Mouse (Mus musculus) intestine, embryonic 16.5 days (tissue): ENCODE measurements around the gene Zfhx3. TPM values are rescaled to one million over a fixed set of nuclear protein-coding genes. Genes with fewer than 3 reads are reported as not detected.

ENCODE experiments used
- ATAC-seq: fragments of 200-750 bp; cut with Nextera tagmentation; 2 replicates; pipeline ENCODE4 v1.8.0; 2017; ENCODE audit warnings: moderate TSS enrichment, moderate library complexity
- H3K27ac ChIP-seq: fragments of 300-500 bp; sonication (generic); 2 replicates; pipeline ENCODE4 v1.5.1; 2014; ENCODE audit warnings: mild to moderate bottlenecking, low read length
- H3K27me3 ChIP-seq: fragments of 300-500 bp; sonication (generic); replicated peaks from 2 replicates; pipeline ENCODE4 v1.6.1; 2014; ENCODE audit warnings: low read length, control low read depth, mixed read lengths; ENCODE audit not compliant: control insufficient read depth, insufficient read depth
- H3K36me3 ChIP-seq: fragments of 300-500 bp; sonication (generic); 2 replicates; pipeline ENCODE4 v1.6.1; 2014; ENCODE audit warnings: low read length, control low read depth; ENCODE audit not compliant: control insufficient read depth, insufficient read depth
- H3K4me1 ChIP-seq: fragments of 300-500 bp; sonication (generic); 2 replicates; pipeline ENCODE4 v1.6.1; 2014; ENCODE audit warnings: low read length, control low read depth, mixed read lengths; ENCODE audit not compliant: control insufficient read depth, insufficient read depth
- H3K4me2 ChIP-seq: fragments of 300-500 bp; sonication (generic); 2 replicates; pipeline ENCODE4 v1.6.1; 2014; ENCODE audit warnings: low read depth, low read length, control low read depth
- H3K4me3 ChIP-seq: fragments of 300-500 bp; sonication (generic); 2 replicates; pipeline ENCODE4 v1.5.1; 2014; ENCODE audit warnings: mild to moderate bottlenecking, low read length
- H3K9ac ChIP-seq: fragments of 300-500 bp; sonication (generic); 2 replicates; pipeline ENCODE4 v1.6.1; 2014; ENCODE audit warnings: low read depth, low read length
- H3K9me3 ChIP-seq: fragments of 300-500 bp; sonication (generic); 2 replicates; pipeline ENCODE4 v1.6.1; 2016; ENCODE audit warnings: low read length, control low read depth; ENCODE audit not compliant: control insufficient read depth
- WGBS: fragments of 180-500 bp; shearing (Covaris S2); extraction: QIAGEN DNeasy Blood & Tissue Kit; methylation state at CpG from one replicate; pipeline ENCODE4 v1.1.7; 2014; 5-methylcytosine and 5-hydroxymethylcytosine counted together
- polyA plus RNA-seq: library from polyadenylated mRNA; unstranded; fragments of >200 nt; fragmentation: Nextera tagmentation; extraction: Ambion mirVana; gene quantifications from 2 replicates; pipeline ENCODE4 v1.2.1, GENCODE M21; 2015

Zfhx3 gene
- polyA plus RNA-seq, 1 experiment from 2014 or later = 6.1 TPM

GRCm38 (mm10) chr8:108738179-108738578 is 795.7 kb downstream of the Zfhx3 start:
- 83% methylated on average over 10 of the region's 10 CpGs for WGBS
- no peak overlapping the region for H3K4me3 ChIP-seq
- H3K9me3 ChIP-seq = no peaks in the 10 kb centered on the region
- H3K4me1 ChIP-seq = peaks cover 51% of the 10 kb centered on the region
- no peak overlapping the region for H3K27ac ChIP-seq
- H3K36me3 ChIP-seq = no peaks in the 10 kb centered on the region
- no peaks in the 10 kb centered on the region for H3K27me3 ChIP-seq
- H3K4me2 ChIP-seq = no peak overlapping the region
- no peak for ATAC-seq
- no peak overlapping the region for H3K9ac ChIP-seq

DNA sequence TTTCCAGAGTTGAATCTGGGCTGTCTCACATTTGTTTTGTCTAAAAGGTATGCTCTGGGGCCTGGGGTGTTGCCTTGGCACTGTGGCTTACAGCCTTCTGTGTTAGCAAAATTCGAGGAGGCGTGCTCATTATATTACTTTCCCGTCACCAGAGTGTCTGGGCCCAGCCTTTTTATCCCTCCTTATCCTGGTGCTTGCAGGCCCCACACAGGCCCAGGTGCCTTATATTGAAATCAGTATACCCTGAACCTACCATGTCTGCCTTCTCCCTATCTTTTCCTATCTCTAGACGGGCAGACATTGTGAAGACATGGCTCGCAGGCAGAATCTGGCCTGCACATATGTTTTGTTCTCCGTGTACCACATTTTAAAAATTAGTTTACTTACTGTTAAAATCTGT is 797.1 kb downstream of the Zfhx3 start:
- 79% methylated on average over 6 of the region's 6 CpGs for WGBS
- no peak for ATAC-seq

DNA sequence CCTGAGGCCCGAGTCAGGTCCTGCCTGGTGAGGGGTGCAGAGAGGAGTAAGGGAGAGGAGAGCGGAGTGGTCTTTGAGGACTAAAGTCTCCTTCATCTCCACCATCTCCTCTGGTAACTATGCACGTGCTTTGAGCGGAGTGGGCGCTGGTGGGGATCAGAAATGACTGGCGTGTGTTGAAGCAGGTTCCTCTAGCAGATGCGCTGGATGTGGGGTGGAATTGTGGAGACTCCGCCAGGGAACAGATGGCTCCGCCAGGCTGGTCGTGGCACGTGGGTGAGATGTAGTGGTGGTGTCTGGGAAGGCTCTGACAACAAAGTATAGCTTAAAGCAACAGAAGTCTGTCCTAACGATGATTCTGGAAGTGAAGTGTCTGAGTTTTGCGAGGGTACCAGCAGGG is 798.0 kb downstream of the Zfhx3 start:
- H3K36me3 ChIP-seq = no peaks in the 10 kb centered on the region
- no peak overlapping the region for H3K4me2 ChIP-seq
- H3K9me3 ChIP-seq = no peaks in the 10 kb centered on the region
- H3K4me1 ChIP-seq = peaks cover 47% of the 10 kb centered on the region
- ATAC-seq = no peak
- no peaks in the 10 kb centered on the region for H3K27me3 ChIP-seq
- 87% methylated on average over 13 of the region's 13 CpGs for WGBS
- H3K27ac ChIP-seq = no peak overlapping the region
- H3K4me3 ChIP-seq = no peak overlapping the region
- no peak overlapping the region for H3K9ac ChIP-seq

More for the DNA sequence above, 797.1 kb downstream of the Zfhx3 start:
- Histone ChIP-seq H3K4me2 (no peak overlapping the region), H3K9ac (no peak overlapping the region), H3K27ac (no peak overlapping the region), H3K27me3 (no peaks in the 10 kb centered on the region), H3K9me3 (no peaks in the 10 kb centered on the region), H3K36me3 (no peaks in the 10 kb centered on the region), H3K4me1 (peaks cover 50% of the 10 kb centered on the region), H3K4me3 (no peak overlapping the region)

DNA sequence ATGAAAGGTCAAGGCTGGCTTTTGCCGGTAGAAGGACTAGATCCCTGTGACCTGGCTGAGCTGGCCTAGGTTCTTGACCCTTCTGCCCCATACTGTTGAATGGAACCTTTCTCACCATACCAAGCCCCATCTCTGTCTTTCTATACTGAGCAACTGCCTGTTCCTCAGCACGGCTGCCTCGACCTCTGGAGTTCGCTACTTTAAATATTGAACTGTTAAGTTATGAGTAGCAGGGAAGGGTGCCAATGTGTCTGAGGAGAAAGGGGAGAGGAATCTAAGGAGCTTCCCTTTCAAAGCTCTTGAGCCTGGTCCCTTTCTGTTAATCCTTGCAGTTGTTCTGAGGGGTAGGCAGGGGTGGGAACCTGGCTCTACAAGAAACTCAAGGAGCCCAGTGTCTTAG is 799.2 kb downstream of the Zfhx3 start:
- Histone ChIP-seq H3K4me1 (peaks cover 45% of the 10 kb centered on the region), H3K9me3 (no peaks in the 10 kb centered on the region), H3K36me3 (no peaks in the 10 kb centered on the region), H3K4me2 (no peak overlapping the region), H3K9ac (no peak overlapping the region), H3K4me3 (no peak overlapping the region), H3K27ac (no peak overlapping the region), H3K27me3 (no peaks in the 10 kb centered on the region)
- WGBS = 67% methylated on average over 4 of the region's 4 CpGs
- no peak for ATAC-seq

DNA sequence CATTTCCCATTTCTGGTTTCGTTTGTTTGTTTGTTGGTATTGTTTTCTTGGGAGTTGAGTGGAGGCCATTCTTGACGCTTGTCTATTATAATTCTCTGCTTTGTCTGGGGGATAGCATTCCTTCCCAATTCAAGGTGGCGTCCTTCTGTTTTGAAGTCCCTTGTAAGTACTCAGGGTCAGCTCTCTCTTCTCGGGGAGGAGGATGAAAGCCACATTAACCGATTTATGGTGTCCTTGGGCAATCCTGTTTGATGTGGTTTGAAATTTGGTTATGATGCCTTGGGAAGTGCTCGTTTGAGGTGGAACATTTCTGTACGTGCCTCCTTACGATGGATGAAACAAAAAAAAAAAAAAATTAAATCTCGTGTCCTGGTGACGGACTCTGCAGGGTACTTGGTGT is 800.0 kb downstream of the Zfhx3 start:
- no peak overlapping the region for H3K4me2 ChIP-seq
- H3K9me3 ChIP-seq = no peaks in the 10 kb centered on the region
- H3K4me3 ChIP-seq = no peak overlapping the region
- no peaks in the 10 kb centered on the region for H3K36me3 ChIP-seq
- no peak for ATAC-seq
- no peak overlapping the region for H3K9ac ChIP-seq
- peaks cover 41% of the 10 kb centered on the region for H3K4me1 ChIP-seq
- no peak overlapping the region for H3K27ac ChIP-seq
- H3K27me3 ChIP-seq = no peaks in the 10 kb centered on the region
- 82% methylated on average over 10 of the region's 10 CpGs for WGBS

DNA sequence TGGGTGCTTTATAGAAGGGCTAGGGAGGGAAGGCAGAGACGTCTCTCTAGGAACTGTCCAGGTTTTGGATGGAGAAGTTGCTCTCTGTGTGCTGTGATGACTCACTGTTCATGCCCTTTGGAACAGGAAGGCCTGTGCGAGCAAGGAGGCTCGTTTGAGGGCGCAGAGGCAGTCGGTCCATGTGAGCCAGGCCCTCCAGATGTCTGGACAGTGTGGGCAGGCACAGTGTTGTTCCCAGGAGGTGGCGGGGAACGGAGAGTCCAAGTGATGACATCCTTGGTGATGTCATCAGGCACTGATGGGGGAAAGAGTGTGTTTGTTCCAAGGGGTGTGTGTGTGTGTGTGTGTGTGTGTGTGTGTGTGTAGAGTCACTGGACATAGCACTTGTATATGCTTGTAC is 800.8 kb downstream of the Zfhx3 start:
- Histone ChIP-seq H3K27me3 (no peaks in the 10 kb centered on the region), H3K4me3 (no peak overlapping the region), H3K4me1 (peaks cover 44% of the 10 kb centered on the region), H3K36me3 (no peaks in the 10 kb centered on the region), H3K9me3 (no peaks in the 10 kb centered on the region), H3K9ac (no peak overlapping the region), H3K27ac (no peak overlapping the region), H3K4me2 (no peak overlapping the region)
- 45% methylated on average over 7 of the region's 7 CpGs for WGBS
- ATAC-seq = peak; percentile 89

DNA sequence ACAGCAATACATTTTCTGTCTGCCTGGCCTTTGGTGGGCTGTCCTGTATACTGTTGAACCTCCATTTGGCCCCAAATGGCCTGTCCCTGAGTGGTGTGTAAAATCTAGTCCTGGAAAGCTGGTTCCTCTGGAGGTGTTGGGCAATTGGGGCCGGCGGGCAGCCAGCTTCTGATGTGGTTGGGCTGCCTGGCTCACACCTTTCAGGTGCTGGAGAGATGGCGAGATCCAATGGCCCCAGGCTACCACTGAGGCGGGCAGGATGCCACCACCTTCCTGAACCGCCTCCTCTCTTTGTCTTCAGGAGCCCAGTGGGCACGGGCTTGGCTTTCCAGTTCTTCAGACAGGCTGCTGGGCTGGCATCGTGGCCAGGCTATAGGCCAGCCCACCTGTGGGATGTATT is 803.1 kb downstream of the Zfhx3 start:
- Histone ChIP-seq H3K27me3 (no peaks in the 10 kb centered on the region), H3K27ac (no peak overlapping the region), H3K36me3 (no peaks in the 10 kb centered on the region), H3K9me3 (no peaks in the 10 kb centered on the region), H3K4me1 (peaks cover 58% of the 10 kb centered on the region), H3K9ac (no peak overlapping the region), H3K4me2 (no peak overlapping the region), H3K4me3 (no peak overlapping the region)
- no peak for ATAC-seq
- WGBS = 89% methylated on average over 7 of the region's 7 CpGs

DNA sequence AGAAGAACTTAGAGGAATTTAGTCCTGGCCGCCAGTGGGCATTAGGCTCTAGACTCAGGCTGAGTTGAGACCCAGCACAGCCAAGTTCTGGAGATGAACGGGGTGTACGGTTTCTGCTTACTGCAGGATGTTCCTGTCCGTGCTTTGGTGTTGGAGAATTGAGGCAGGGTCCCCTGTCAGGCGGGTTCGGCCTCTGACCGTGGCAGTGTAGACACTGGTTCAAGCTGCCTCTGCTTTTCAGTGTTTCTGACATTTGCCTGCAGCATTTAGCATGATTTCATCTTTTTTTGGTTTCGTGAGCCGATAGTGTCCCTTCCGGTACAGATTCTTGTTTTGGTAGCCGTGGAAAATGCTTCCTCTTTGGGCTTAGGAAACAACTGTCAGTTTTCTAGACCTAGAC is 805.7 kb downstream of the Zfhx3 start:
- WGBS = 57% methylated on average over 11 of the region's 11 CpGs
- H3K4me1 ChIP-seq = peaks cover 50% of the 10 kb centered on the region
- H3K27me3 ChIP-seq = no peaks in the 10 kb centered on the region
- H3K9me3 ChIP-seq = no peaks in the 10 kb centered on the region
- no peak overlapping the region for H3K4me3 ChIP-seq
- H3K4me2 ChIP-seq = no peak overlapping the region
- H3K36me3 ChIP-seq = no peaks in the 10 kb centered on the region
- no peak for ATAC-seq
- no peak overlapping the region for H3K27ac ChIP-seq
- H3K9ac ChIP-seq = no peak overlapping the region

DNA sequence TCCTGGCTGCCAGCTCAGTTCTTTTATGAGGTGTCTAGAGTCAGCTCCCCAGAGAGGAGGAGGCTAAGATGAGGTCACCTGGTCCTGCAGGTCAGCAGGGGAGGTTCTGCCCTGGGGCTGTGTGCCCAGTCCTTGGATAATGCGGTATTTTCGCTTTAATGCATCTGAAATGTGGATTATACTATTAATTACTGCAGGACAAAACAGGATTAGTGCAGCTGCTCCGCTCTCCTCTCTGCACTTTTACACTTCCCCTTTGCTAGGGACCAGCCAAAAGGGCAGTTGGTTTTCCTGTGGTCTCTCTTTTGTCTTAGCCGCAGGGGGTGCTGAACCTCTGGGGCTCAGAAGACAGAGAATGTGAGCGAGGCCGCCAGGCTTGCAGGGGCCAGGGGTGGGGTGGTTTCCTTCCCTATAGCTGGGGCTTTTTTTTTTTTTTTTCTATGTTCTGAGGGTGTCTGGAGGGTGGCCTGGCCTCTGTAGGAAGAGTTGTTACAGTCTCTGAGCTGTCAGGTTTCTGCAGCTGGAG is 806.5 kb downstream of the Zfhx3 start:
- H3K9me3 ChIP-seq = no peaks in the 10 kb centered on the region
- H3K36me3 ChIP-seq = no peaks in the 10 kb centered on the region
- 27% methylated on average over 6 of the region's 6 CpGs for WGBS
- H3K9ac ChIP-seq = 0 out of 2 replicates have a peak overlapping the region, but pooled peaks have one; percentile 33
- H3K27ac ChIP-seq = no peak overlapping the region
- H3K4me1 ChIP-seq = peaks cover 42% of the 10 kb centered on the region
- H3K27me3 ChIP-seq = no peaks in the 10 kb centered on the region
- ATAC-seq = peak; percentile 49
- H3K4me3 ChIP-seq = no peak overlapping the region
- no peak overlapping the region for H3K4me2 ChIP-seq

DNA sequence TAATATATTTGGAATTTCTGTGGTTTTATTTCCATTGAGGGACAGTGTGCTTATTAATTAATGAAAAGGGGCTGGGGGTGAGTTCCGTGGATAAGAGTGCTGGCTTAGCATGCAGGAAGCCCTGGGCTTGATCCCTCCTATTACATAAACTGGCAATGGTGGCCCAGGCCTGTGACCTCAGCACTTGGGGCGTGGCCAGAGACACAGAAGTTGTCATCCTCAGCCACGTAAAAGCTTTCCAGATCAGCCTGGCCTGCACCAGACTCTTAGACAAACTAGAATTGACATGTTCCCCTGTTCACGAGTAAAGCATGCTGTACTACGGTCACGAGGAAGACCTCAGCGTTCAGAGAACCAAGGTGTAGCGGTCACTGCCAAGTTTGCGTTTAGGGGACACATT is 808.4 kb downstream of the Zfhx3 start:
- Histone ChIP-seq H3K36me3 (no peaks in the 10 kb centered on the region), H3K4me3 (no peak overlapping the region), H3K4me1 (peaks cover 38% of the 10 kb centered on the region), H3K27ac (no peak overlapping the region), H3K27me3 (no peaks in the 10 kb centered on the region), H3K4me2 (no peak overlapping the region), H3K9ac (no peak overlapping the region), H3K9me3 (no peaks in the 10 kb centered on the region)
- 84% methylated on average over 9 of the region's 9 CpGs for WGBS
- no peak for ATAC-seq
